ENCODE assay signal across 29 mouse cellular contexts in the genomic region with DNA sequence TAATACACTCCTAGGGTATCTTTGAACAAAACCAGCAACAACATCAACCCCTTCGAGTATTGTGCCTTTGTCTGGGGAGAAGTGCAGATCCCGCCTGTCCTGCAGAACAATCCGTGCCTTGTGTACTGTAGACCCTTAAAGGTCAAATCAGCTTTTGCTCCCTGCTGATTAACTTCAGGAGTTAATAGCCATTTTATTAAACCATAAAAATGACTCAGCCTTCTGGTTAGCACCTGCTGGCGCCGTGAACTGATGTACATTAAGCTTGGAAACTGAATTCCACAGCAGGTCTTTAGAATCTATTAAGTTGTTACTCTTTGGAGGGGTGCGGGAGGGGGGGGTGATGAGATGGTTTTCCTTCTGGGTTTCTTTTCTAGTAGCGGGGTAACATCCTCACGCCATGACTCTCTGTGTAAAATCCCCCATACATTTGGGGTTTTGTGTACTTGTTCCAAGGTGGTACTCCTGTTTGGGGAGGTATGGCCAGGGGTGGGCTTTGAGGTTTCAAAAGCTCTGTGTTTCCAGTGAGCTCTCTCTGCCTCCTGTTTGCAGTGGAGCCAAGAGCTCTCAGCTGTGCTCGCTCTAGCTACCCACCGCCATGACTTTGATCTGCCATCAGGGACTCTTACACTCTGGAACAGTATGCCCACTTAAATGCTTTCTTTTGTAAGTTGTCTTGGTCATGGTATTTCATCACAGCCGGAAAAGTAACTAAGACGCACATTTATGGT. TPM values are rescaled to one million over a fixed set of nuclear protein-coding genes. Genes with fewer than 3 reads are reported as not detected.
DNase-seq lines count a peak whose midpoint lies in the region; ATAC-seq and TF ChIP-seq lines count a peak whose summit lies in the region.
"Had no signal": no experiment of that assay in that cellular context is flagged by ENCODE, and none has a peak within 500 bp of the region (broad histone marks: within the 10 kb centered on the region; RNA-seq: fewer than 3 reads in every experiment).

No protein-coding gene starts in this region.

- peak; percentile 77 for ATAC-seq in lung, postnatal 0 days
- peak; percentile 54; the same call in 1 of the 2 replicates for ATAC-seq in limb, embryonic 13.5 days (ENCODE audit: low FRiP score, low read depth)
- ATAC-seq: CD4-positive, CD25-positive, alpha-beta regulatory T cell, adult 4 months; forebrain, embryonic 13.5 days; forebrain, embryonic 16.5 days; hindbrain, postnatal 0 days had no signal

- H3K9me3 ChIP-seq in lung, postnatal 0 days (ENCODE audit: low read length) = no peaks in the 10 kb centered on the region
- H3K9me3 ChIP-seq in limb, embryonic 10.5 days (replicated peaks) = no peaks in the 10 kb centered on the region
- H3K9me3 ChIP-seq in limb, embryonic 13.5 days = no peaks in the 10 kb centered on the region
- H3K9me3 ChIP-seq: forebrain, embryonic 10.5 days; forebrain, embryonic 13.5 days; heart, embryonic 15.5 days; hindbrain, embryonic 10.5 days; hindbrain, embryonic 13.5 days had no signal

- H3K4me3 ChIP-seq in lung, postnatal 0 days (ENCODE audit: low read depth, low read length) = no peak overlapping the region
- H3K4me3 ChIP-seq in lung, adult 2 months (replicated peaks; ENCODE audit: extremely low read depth, low read depth, low read length) = no peak overlapping the region
- no peak overlapping the region for H3K4me3 ChIP-seq in limb, embryonic 10.5 days
- no peak overlapping the region for H3K4me3 ChIP-seq in limb, embryonic 13.5 days
- H3K4me3 ChIP-seq: forebrain, embryonic 10.5 days; forebrain, embryonic 13.5 days; gastrocnemius, adult 2 months; heart, embryonic 12.5 days; heart, embryonic 15.5 days; hindbrain, embryonic 10.5 days; hindbrain, embryonic 13.5 days had no signal

- 84% methylated on average over 12 of the region's 12 CpGs for whole genome bisulfite sequencing in lung, postnatal 0 days
- 87% methylated on average over 12 of the region's 12 CpGs for WGBS in lung, adult 2 months
- WGBS in limb, embryonic 10.5 days = 81% methylated on average over 12 of the region's 12 CpGs
- 26% methylated on average over 12 of the region's 12 CpGs for WGBS in limb, embryonic 13.5 days

- no peak overlapping the region for H3K9ac ChIP-seq in lung, postnatal 0 days (replicated peaks; ENCODE audit: low read depth)
- no peak overlapping the region for H3K9ac ChIP-seq in limb, embryonic 13.5 days
- H3K9ac ChIP-seq: forebrain, embryonic 13.5 days; heart, embryonic 12.5 days; heart, embryonic 15.5 days; hindbrain, embryonic 13.5 days had no signal

- TF ChIP-seq EP300 in lung, postnatal 0 days (IDR thresholded peaks at IDR 0.05) = no peak

- no peak for TF ChIP-seq POLR2A in lung, adult 2 months (IDR thresholded peaks at IDR 0.05; ENCODE audit: borderline replicate concordance, extremely low read depth, low read depth, low read length)

- no peak overlapping the region for H3K4me2 ChIP-seq in lung, postnatal 0 days (replicated peaks; ENCODE audit: low read depth, low read length)
- peak overlapping the region; percentile 31 for H3K4me2 ChIP-seq in limb, embryonic 13.5 days (replicated peaks)
- H3K4me2 ChIP-seq: forebrain, embryonic 13.5 days; heart, embryonic 12.5 days; heart, embryonic 15.5 days; hindbrain, embryonic 13.5 days had no signal

- H3K4me1 ChIP-seq in lung, postnatal 0 days (ENCODE audit: insufficient read depth, low read depth, low read length) = no peaks in the 10 kb centered on the region
- peaks cover 2% of the 10 kb centered on the region for H3K4me1 ChIP-seq in lung, adult 2 months (ENCODE audit: control insufficient read depth, insufficient read depth, low read length)
- peaks cover 35% of the 10 kb centered on the region for H3K4me1 ChIP-seq in limb, embryonic 10.5 days
- H3K4me1 ChIP-seq in limb, embryonic 13.5 days = peaks cover 27% of the 10 kb centered on the region
- H3K4me1 ChIP-seq: forebrain, embryonic 10.5 days; forebrain, embryonic 13.5 days; heart, embryonic 15.5 days; hindbrain, embryonic 10.5 days; hindbrain, embryonic 13.5 days had no signal

- no peaks in the 10 kb centered on the region for H3K36me3 ChIP-seq in lung, postnatal 0 days (ENCODE audit: insufficient read depth, low read length)
- H3K36me3 ChIP-seq in limb, embryonic 10.5 days = no peaks in the 10 kb centered on the region
- H3K36me3 ChIP-seq in limb, embryonic 13.5 days = no peaks in the 10 kb centered on the region
- H3K36me3 ChIP-seq: forebrain, embryonic 10.5 days; heart, embryonic 15.5 days; hindbrain, embryonic 10.5 days; hindbrain, embryonic 13.5 days had no signal

- no peak overlapping the region for H3K27ac ChIP-seq in lung, postnatal 0 days (ENCODE audit: low read length)
- peak overlapping the region; percentile 3; the same call in 1 of the 2 replicates for H3K27ac ChIP-seq in limb, embryonic 10.5 days
- H3K27ac ChIP-seq in limb, embryonic 13.5 days = peak overlapping the region; percentile 3; the same call in 1 of the 2 replicates
- H3K27ac ChIP-seq: forebrain, embryonic 10.5 days; forebrain, embryonic 13.5 days; gastrocnemius, adult 2 months; heart, embryonic 15.5 days; hindbrain, embryonic 10.5 days; hindbrain, embryonic 13.5 days; hindbrain, postnatal 0 days had no signal

- no peak for DNase-seq in lung, postnatal 0 days (ENCODE audit: low spot score)
- no peak for DNase-seq in lung, adult 2 months
- no peak for DNase-seq in limb, embryonic 10.5 days (ENCODE audit: low spot score)
- no peak for DNase-seq in adrenal gland, postnatal 36 days
- DNase-seq in gastrocnemius, postnatal 10 days = no peak
- DNase-seq: adrenal gland, adult 2 months; adrenal gland, postnatal 25 days; cerebellum, adult 18-20 months; cerebellum, adult 9-10 months; cerebellum, postnatal 14 days; gastrocnemius, adult 2 months; gastrocnemius, postnatal 25 days; heart, postnatal 10 days; heart, postnatal 36 days had no signal

- TF ChIP-seq CTCF in lung, postnatal 0 days (IDR thresholded peaks at IDR 0.05) = no peak
- TF ChIP-seq CTCF in lung, adult 2 months (IDR thresholded peaks at IDR 0.05; ENCODE audit: insufficient read depth, low read length) = no peak

- no peaks in the 10 kb centered on the region for H3K27me3 ChIP-seq in lung, postnatal 0 days (replicated peaks; ENCODE audit: insufficient read depth, low read length)
- H3K27me3 ChIP-seq in limb, embryonic 10.5 days (ENCODE audit: low read depth, poor library complexity, severe bottlenecking) = no peaks in the 10 kb centered on the region
- no peaks in the 10 kb centered on the region for H3K27me3 ChIP-seq in limb, embryonic 13.5 days
- H3K27me3 ChIP-seq: forebrain, embryonic 13.5 days; hindbrain, embryonic 13.5 days had no signal

RNA-seq across cellular contexts. Expression of gene Prss48, which starts 21.9 kb away (rescaled TPM):
- not detected in 2 replicates for polyA plus RNA-seq in lung, postnatal 0 days (2015; fragmentation: Nextera tagmentation; extraction: Ambion mirVana)
- not detected in 2 replicates for polyA plus RNA-seq in lung, adult 2 months (2012; rRNA removed)
- 0.31 TPM in 1 of 2 replicates, not detected in the other for polyA plus RNA-seq in limb, embryonic 10.5 days (2016; fragmentation: Nextera tagmentation; extraction: Ambion mirVana)
- polyA plus RNA-seq in limb, embryonic 13.5 days (2015; fragmentation: Nextera tagmentation; extraction: Ambion mirVana) = not detected in 2 replicates
- total RNA-seq in adrenal gland, postnatal 36 days (2021) = not detected
- total RNA-seq in gastrocnemius, postnatal 10 days (2021) = not detected
- total RNA-seq: adrenal gland, adult 2 months; adrenal gland, postnatal 25 days; gastrocnemius, adult 2 months; gastrocnemius, postnatal 25 days; heart, adult 8-10 months; heart, postnatal 10 days; heart, postnatal 36 days; hindbrain, postnatal 0 days; MEL had no signal
- polyA plus RNA-seq: adrenal gland, adult 2 months; CD4-positive, CD25-positive, alpha-beta regulatory T cell, adult 4 months; embryonic facial prominence, embryonic 11.5 days; embryonic facial prominence, embryonic 14.5 days; forebrain, embryonic 10.5 days; forebrain, embryonic 13.5 days; forebrain, embryonic 16.5 days; frontal cortex, adult 2 months; heart, embryonic 12.5 days; heart, embryonic 15.5 days; hindbrain, embryonic 10.5 days; hindbrain, embryonic 13.5 days; hindbrain, postnatal 0 days had no signal

RNA-seq across cellular contexts. Expression of gene Sh3d19, which starts 53.3 kb away (rescaled TPM):
- 28.3 and 33.0 TPM in 2 replicates for polyA plus RNA-seq in lung, postnatal 0 days (2015; fragmentation: Nextera tagmentation; extraction: Ambion mirVana)
- 64.7 and 96.6 TPM in 2 replicates for polyA plus RNA-seq in lung, adult 2 months (2012; rRNA removed)
- 15.0 and 20.3 TPM in 2 replicates for polyA plus RNA-seq in limb, embryonic 10.5 days (2016; fragmentation: Nextera tagmentation; extraction: Ambion mirVana)
- 16.1 and 18.6 TPM in 2 replicates for polyA plus RNA-seq in limb, embryonic 13.5 days (2015; fragmentation: Nextera tagmentation; extraction: Ambion mirVana)
- 10 to 100 TPM; 21.0 to 26.4 TPM for total RNA-seq in adrenal gland, postnatal 36 days (2021)
- 10 to 100 TPM; 26.7 to 35.6 TPM for total RNA-seq in gastrocnemius, postnatal 10 days (2021)
